Mouse (Mus musculus) small intestine, adult 2 months (tissue): Measurements from ENCODE around the gene Hoxd9. TPM values are rescaled to one million over a fixed set of nuclear protein-coding genes. Genes with fewer than 3 reads are reported as not detected.

Source experiments
- H3K27ac ChIP-seq: fragments of 200-500 bp; 2 replicates; pipeline ENCODE4 v1.5.1; 2012; ENCODE audit warnings: low read depth, low read length, control low read depth, inconsistent platforms; ENCODE audit not compliant: insufficient read depth
- H3K27me3 ChIP-seq: fragments of 200-500 bp; 2 replicates; pipeline ENCODE4 v1.6.1; 2012; ENCODE audit warnings: mild to moderate bottlenecking, moderate library complexity, low read length, inconsistent platforms; ENCODE audit not compliant: control insufficient read depth, insufficient read depth
- H3K36me3 ChIP-seq: fragments of 200-500 bp; 2 replicates; pipeline ENCODE4 v1.6.1; 2012; ENCODE audit warnings: mild to moderate bottlenecking, low read length, control low read depth, inconsistent platforms; ENCODE audit not compliant: control insufficient read depth, insufficient read depth
- H3K4me1 ChIP-seq: fragments of 200-500 bp; 2 replicates; pipeline ENCODE4 v1.6.1; 2012; ENCODE audit warnings: low read length, inconsistent platforms, mixed read lengths; ENCODE audit not compliant: control insufficient read depth, insufficient read depth, insufficient read length
- H3K4me3 ChIP-seq: fragments of 200-500 bp; 2 replicates; pipeline ENCODE4 v1.5.1; 2012; ENCODE audit warnings: low read depth, mild to moderate bottlenecking, control low read depth, inconsistent platforms, low read length, moderate library complexity
- CTCF ChIP-seq: fragments of 200-500 bp; IDR thresholded peaks from 2 replicates; pipeline ENCODE4 v1.5.1; 2012; ENCODE audit warnings: low read depth, mild to moderate bottlenecking, control low read depth, inconsistent platforms, low read length, moderate library complexity, mixed read lengths; ENCODE audit not compliant: insufficient replicate concordance, insufficient read length; ENCODE audit errors: extremely low read depth
- POLR2A ChIP-seq: fragments of 200-500 bp; IDR thresholded peaks from 2 replicates; pipeline ENCODE4 v1.6.1; 2012; ENCODE audit warnings: low read depth, mild to moderate bottlenecking, control low read depth, inconsistent platforms, low read length, moderate library complexity
- WGBS: fragments of 180-500 bp; shearing (Covaris S2); methylation state at CpG from one replicate; pipeline ENCODE4 v1.1.7; 2018; 5-methylcytosine and 5-hydroxymethylcytosine counted together
- polyA plus RNA-seq: library from polyadenylated mRNA; depleted of rRNA; stranded (reverse); fragments of >200 nt; gene quantifications from 2 replicates; pipeline ENCODE4 v1.2.3, GENCODE M21; 2012; rRNA removed

The Hoxd9 gene
- polyA plus RNA-seq, 1 experiment: 0.34 TPM

DNA sequence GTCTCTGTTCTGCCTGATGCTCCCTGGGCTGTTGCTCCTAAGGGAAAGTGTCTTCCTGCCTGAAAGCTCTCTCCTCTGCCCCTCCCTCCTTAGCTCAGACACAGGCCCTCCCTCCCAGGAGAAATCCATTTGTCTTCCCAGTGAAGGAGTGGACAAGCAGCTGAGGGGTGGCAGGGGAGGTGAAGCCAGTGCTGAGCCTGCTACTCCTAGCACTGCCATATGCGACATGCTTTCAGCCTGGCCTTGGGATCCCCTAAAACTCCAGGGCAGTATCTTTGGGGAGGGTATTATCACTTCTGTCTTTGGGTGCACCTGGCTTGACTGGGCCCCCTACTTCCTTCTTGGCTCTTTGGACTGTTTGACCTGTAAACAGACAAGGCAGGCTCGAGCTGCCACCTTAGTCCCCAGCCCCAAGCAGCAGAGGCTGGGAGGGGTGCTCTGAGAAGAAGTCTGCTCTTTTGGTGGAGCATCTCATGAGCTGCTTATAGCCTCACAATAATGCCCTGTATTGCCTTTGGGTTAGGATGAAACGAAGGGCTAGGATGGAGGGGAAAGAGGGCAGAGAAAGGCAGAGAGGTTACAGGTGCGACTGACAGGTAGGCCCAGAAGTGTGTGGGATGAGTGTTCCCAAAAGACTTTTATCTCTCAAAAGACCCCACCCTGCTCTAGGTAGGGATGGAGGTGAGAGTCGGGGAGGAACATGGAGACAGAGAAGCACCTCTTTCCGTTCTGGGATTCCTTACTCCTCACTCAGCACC lies 48.2 kb downstream of the Hoxd9 start:
- H3K27me3 ChIP-seq: peaks cover 56% of the 10 kb centered on the region
- WGBS: 25% methylated on average over 6 of the region's 6 CpGs
- H3K4me1 ChIP-seq: peaks cover 3% of the 10 kb centered on the region; the same call in 1 of the 2 replicates
- no peaks in the 10 kb centered on the region for H3K36me3 ChIP-seq
- no peak for TF ChIP-seq POLR2A
- TF ChIP-seq CTCF: no peak
- H3K27ac ChIP-seq: no peak overlapping the region
- H3K4me3 ChIP-seq: no peak overlapping the region

DNA sequence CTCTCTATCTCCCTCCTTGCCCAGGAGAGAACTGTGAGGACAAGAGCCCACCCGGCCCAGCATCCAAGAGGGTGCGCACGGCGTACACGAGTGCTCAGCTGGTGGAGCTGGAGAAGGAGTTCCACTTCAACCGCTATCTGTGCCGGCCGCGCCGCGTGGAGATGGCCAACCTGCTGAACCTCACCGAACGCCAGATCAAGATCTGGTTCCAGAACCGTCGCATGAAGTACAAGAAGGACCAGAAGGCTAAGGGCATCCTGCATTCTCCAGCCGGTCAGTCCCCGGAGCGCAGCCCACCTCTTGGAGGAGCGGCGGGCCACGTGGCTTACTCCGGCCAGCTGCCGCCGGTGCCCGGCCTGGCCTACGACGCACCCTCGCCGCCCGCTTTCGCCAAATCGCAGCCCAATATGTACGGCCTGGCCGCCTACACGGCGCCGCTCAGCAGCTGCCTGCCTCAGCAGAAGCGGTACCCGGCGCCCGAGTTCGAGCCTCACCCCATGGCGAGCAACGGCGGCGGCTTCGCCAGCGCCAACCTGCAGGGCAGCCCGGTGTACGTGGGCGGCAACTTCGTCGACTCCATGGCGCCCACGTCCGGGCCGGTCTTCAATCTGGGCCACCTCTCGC lies 48.9 kb downstream of the Hoxd9 start:
- H3K36me3 ChIP-seq: no peaks in the 10 kb centered on the region
- H3K4me1 ChIP-seq: peaks cover 3% of the 10 kb centered on the region; the same call in 1 of the 2 replicates
- no peak for TF ChIP-seq CTCF
- no peak for TF ChIP-seq POLR2A
- peaks cover 62% of the 10 kb centered on the region for H3K27me3 ChIP-seq
- H3K27ac ChIP-seq: no peak overlapping the region
- 25% methylated on average over 58 of the region's 58 CpGs for WGBS
- H3K4me3 ChIP-seq: no peak overlapping the region

DNA sequence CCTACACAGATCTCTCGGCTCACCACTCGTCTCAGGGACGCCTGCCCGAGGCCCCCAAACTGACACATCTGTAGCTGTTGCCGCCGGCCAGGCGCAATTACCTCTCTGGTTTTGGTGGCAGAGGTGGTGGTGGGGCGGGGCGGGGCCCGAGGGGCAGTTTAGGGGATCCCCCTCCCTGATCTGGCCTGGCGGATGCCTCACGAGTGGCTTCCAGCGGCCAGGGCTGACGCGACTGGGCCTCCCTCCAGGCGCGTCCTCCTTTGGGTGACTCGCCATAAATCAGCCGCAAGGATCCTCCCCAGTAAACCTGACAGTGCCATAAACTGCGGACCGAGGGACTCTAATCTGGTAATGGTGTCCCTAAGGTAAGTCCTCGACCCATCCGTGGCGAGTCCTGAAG lies 49.5 kb downstream of the Hoxd9 start:
- peaks cover 3% of the 10 kb centered on the region; the same call in 1 of the 2 replicates for H3K4me1 ChIP-seq
- H3K27me3 ChIP-seq: peaks cover 64% of the 10 kb centered on the region
- H3K4me3 ChIP-seq: no peak overlapping the region
- H3K27ac ChIP-seq: no peak overlapping the region
- TF ChIP-seq POLR2A (no peak), CTCF (no peak)
- 27% methylated on average over 24 of the region's 24 CpGs for WGBS
- no peaks in the 10 kb centered on the region for H3K36me3 ChIP-seq

DNA sequence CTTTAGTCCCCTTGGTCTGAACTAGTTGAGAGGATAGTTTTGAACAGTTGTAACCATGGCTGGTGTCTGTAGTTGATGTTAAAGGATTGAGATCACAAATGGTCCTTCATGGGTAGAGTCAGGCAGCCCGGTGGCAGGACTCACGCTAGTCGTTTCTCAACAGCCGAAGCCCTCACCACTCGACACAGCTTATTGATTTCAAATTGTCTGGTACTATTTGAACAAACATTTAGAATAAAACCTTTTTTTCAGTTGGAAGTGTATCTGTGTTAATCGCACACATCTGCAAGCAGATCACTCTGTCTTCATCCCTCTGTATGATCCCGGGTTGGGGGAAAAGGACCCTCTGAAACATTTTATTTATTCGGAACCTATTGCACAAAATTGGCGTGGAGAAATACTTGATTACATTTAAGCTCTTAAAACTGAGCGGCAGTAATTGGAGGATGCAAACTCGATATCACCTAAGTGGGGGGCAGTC lies 50.2 kb downstream of the Hoxd9 start:
- no peak overlapping the region for H3K4me3 ChIP-seq
- TF ChIP-seq POLR2A (no peak), CTCF (no peak)
- H3K36me3 ChIP-seq: no peaks in the 10 kb centered on the region
- H3K27ac ChIP-seq: no peak overlapping the region
- peaks cover 3% of the 10 kb centered on the region; the same call in 1 of the 2 replicates for H3K4me1 ChIP-seq
- peaks cover 71% of the 10 kb centered on the region for H3K27me3 ChIP-seq
- 42% methylated on average over 11 of the region's 11 CpGs for WGBS

DNA sequence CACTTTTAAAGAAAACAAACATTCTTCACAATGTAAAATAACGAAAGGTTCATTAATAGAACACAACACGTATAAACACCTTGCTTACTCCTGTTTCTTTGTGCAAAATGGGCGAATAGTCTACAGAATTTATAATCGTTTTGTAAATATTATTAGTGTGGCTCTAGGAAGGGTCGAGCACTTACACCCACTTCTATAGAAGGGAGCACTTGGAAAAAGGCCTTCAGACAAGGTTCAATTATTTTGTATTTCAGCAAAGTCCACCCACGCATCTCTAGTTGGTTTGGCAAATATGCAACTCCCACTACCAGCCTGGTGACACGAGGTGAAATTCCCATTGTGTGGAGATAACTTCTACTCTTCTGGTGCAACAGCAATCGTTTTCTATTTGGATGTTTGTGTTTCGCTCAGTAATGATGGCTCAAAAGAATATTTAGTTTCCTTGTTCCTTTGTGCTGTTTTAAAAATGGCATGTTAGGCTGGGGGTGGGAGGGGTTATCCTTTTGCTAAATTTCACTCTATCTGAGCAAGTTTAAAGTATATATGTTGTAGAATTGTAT lies 51.0 kb downstream of the Hoxd9 start:
- TF ChIP-seq POLR2A: no peak
- TF ChIP-seq CTCF: no peak
- H3K27ac ChIP-seq: no peak overlapping the region
- H3K4me1 ChIP-seq: peaks cover 3% of the 10 kb centered on the region; the same call in 1 of the 2 replicates
- WGBS: 36% methylated on average over 9 of the region's 9 CpGs
- H3K27me3 ChIP-seq: peaks cover 76% of the 10 kb centered on the region
- H3K36me3 ChIP-seq: no peaks in the 10 kb centered on the region
- no peak overlapping the region for H3K4me3 ChIP-seq

DNA sequence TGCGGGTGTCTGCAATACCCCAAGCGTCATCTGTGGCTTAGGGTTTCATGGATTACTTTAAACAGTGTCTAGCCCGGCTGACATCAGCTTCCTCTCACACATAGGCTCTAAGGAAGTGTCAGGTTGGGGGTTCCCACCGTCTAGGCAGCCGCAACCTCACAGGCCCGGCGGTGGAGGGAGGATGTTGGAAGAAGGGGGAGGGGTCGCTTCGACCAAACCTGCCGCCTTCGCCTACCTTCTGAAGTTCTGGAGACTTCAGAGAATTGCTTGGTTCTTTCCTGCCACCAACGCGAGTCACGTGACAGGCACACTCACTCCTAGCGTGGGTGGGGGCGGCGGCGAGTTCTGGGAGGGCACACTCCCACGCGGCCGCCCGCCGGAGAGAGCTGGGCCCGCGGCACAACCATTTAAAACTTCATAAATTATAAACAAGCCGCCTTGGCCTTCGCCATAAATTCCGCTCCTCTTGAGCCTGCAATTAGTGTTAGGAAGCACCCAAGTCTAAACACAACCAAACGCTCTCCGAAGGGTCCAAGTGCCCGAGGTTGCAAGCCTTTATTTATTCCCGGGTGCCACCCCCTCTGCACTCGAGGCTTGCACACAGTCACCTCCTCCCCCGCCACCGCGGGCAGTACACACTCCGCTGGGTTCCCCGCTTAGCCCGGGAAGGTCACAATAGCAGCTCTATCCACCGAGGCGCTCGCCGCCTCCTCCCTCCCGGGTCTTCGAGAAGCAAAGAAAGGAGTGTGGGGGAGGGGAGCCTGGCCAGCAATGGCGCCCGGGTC lies 52.0 kb downstream of the Hoxd9 start:
- Histone ChIP-seq H3K4me1 (peaks cover 3% of the 10 kb centered on the region; the same call in 1 of the 2 replicates), H3K4me3 (peak overlapping the region; percentile 23), H3K36me3 (no peaks in the 10 kb centered on the region), H3K27ac (no peak overlapping the region), H3K27me3 (peaks cover 86% of the 10 kb centered on the region)
- WGBS: 3% methylated on average over 47 of the region's 47 CpGs
- TF ChIP-seq CTCF (no peak), POLR2A (no peak)

Other genes with a start within 250 kb of the Hoxd9 start
- 1.5 and 1.6 TPM in 2 replicates for gene Lnpk, start 118.3 kb upstream of the Hoxd9 start, polyA plus RNA-seq
- gene Evx2, start 38.2 kb upstream of the Hoxd9 start, polyA plus RNA-seq: not detected in 2 replicates
- not detected in 2 replicates for gene Hoxd13, start 29.4 kb upstream of the Hoxd9 start, polyA plus RNA-seq
- gene Hoxd12, start 22.7 kb upstream of the Hoxd9 start, polyA plus RNA-seq: not detected in 2 replicates
- gene Hoxd11, start 18.2 kb upstream of the Hoxd9 start, polyA plus RNA-seq: not detected in 2 replicates
- not detected in 2 replicates for gene Hoxd10, start 5.8 kb upstream of the Hoxd9 start, polyA plus RNA-seq
- 0.60 and 3.1 TPM in 2 replicates for gene Hoxd8, start 6.9 kb downstream of the Hoxd9 start, polyA plus RNA-seq
- 0.42 and 0.48 TPM in 2 replicates for gene Hoxd3, start 14.2 kb downstream of the Hoxd9 start, polyA plus RNA-seq
- gene Hoxd4, start 14.2 kb downstream of the Hoxd9 start, polyA plus RNA-seq: 1.2 and 2.9 TPM in 2 replicates
- gene Gm28230, start 29.0 kb downstream of the Hoxd9 start, polyA plus RNA-seq: 0.04 and 0.10 TPM in 2 replicates
- gene Hoxd1, start 65.3 kb downstream of the Hoxd9 start, polyA plus RNA-seq: not detected in 2 replicates
- 50.3 and 64.1 TPM in 2 replicates for gene Mtx2, start 128.1 kb downstream of the Hoxd9 start, polyA plus RNA-seq